Mouse (Mus musculus) small intestine, adult 2 months (tissue): Measurements from ENCODE around the gene Dynlt1b.
"Not testable (repeated sequence)": the region's sequence is repeated elsewhere in the genome, so short reads cannot be mapped to it uniquely, and the experiment has no call there.

ENCODE experiments used
- CTCF ChIP-seq: fragments of 200-500 bp; IDR thresholded peaks from 2 replicates; pipeline ENCODE4 v1.5.1; 2012; ENCODE audit warnings: low read depth, mild to moderate bottlenecking, control low read depth, inconsistent platforms, low read length, moderate library complexity, mixed read lengths; ENCODE audit not compliant: insufficient replicate concordance, insufficient read length; ENCODE audit errors: extremely low read depth
- POLR2A ChIP-seq: fragments of 200-500 bp; IDR thresholded peaks from 2 replicates; pipeline ENCODE4 v1.6.1; 2012; ENCODE audit warnings: low read depth, mild to moderate bottlenecking, control low read depth, inconsistent platforms, low read length, moderate library complexity

- not testable (repeated sequence) for TF ChIP-seq CTCF, POLR2A
Observed at GRCm38 (mm10) chr17:6399281-6400096, 30.4 kb upstream of the Dynlt1b start.
